Mouse (Mus musculus) olfactory bulb, adult 2 months (tissue): ENCODE measurements around the gene Rxrb.

Experiments
- CTCF ChIP-seq: fragments of 200-500 bp; IDR thresholded peaks from 2 replicates; pipeline ENCODE4 v1.5.1; 2012; ENCODE audit warnings: low read depth, mild to moderate bottlenecking, low read length, moderate library complexity; ENCODE audit not compliant: insufficient read depth
- POLR2A ChIP-seq: fragments of 200-500 bp; IDR thresholded peaks from 2 replicates; pipeline ENCODE4 v1.6.1; 2012; ENCODE audit warnings: mild to moderate bottlenecking, low read depth, low read length, moderate library complexity; ENCODE audit not compliant: insufficient read depth

GRCm38 (mm10) chr17:34045941-34046340 is 14.3 kb downstream of the Rxrb start:
- TF ChIP-seq CTCF, result no peak
- TF ChIP-seq POLR2A, result no peak
